Mouse (Mus musculus) midbrain, embryonic 14.5 days (tissue): ENCODE results near the gene Camk1d. TPM values are rescaled to one million over a fixed set of nuclear protein-coding genes. Genes with fewer than 3 reads are reported as not detected.
A peak's percentile ranks its signal among the peaks of the same experiment; 100 is the strongest.

Source experiments
- ATAC-seq: fragments of 200-750 bp; cut with Nextera tagmentation; 2 replicates; pipeline ENCODE4 v1.8.0; 2017; ENCODE audit warnings: moderate number of reproducible peaks, moderate library complexity; ENCODE audit not compliant: low FRiP score, low TSS enrichment
- DNase-seq: peaks from one replicate; pipeline ENCODE4 v3.0.0-alpha.2; 2015
- H3K27ac ChIP-seq: fragments of 300-500 bp; sonication (generic); replicated peaks from 2 replicates; pipeline ENCODE4 v1.5.1; 2014; ENCODE audit warnings: mild to moderate bottlenecking, low read depth, low read length, moderate library complexity
- H3K27me3 ChIP-seq: fragments of 300-500 bp; sonication (generic); 2 replicates; pipeline ENCODE4 v1.6.1; 2014; ENCODE audit warnings: low read length, control low read depth, mixed read lengths; ENCODE audit not compliant: control insufficient read depth, insufficient read depth
- H3K36me3 ChIP-seq: fragments of 300-500 bp; sonication (generic); 2 replicates; pipeline ENCODE4 v1.6.1; 2014; ENCODE audit warnings: low read length, control low read depth; ENCODE audit not compliant: control insufficient read depth, insufficient read depth
- H3K4me1 ChIP-seq: fragments of 300-500 bp; sonication (generic); 2 replicates; pipeline ENCODE4 v1.6.1; 2014; ENCODE audit warnings: mild to moderate bottlenecking, antibody characterized with exemption, low read length, control low read depth; ENCODE audit not compliant: control insufficient read depth, insufficient read depth
- H3K4me2 ChIP-seq: fragments of 300-500 bp; sonication (generic); 2 replicates; pipeline ENCODE4 v1.6.1; 2014; ENCODE audit warnings: mild to moderate bottlenecking, low read length, moderate library complexity
- H3K4me3 ChIP-seq: fragments of 300-500 bp; sonication (generic); replicated peaks from 2 replicates; pipeline ENCODE4 v1.5.1; 2014; ENCODE audit warnings: low read depth, low read length
- H3K9ac ChIP-seq: fragments of 300-500 bp; sonication (generic); replicated peaks from 2 replicates; pipeline ENCODE4 v1.6.1; 2014; ENCODE audit warnings: mild to moderate bottlenecking, low read length, moderate library complexity
- H3K9me3 ChIP-seq: fragments of 300-500 bp; sonication (generic); 2 replicates; pipeline ENCODE4 v1.6.1; 2016; ENCODE audit warnings: low read length, control low read depth, mixed read lengths; ENCODE audit not compliant: control insufficient read depth
- WGBS: fragments of 180-500 bp; shearing (Covaris S2); extraction: QIAGEN DNeasy Blood & Tissue Kit; methylation state at CpG from one replicate; pipeline ENCODE4 v1.1.7; 2014; 5-methylcytosine and 5-hydroxymethylcytosine counted together
- polyA plus RNA-seq: library from polyadenylated mRNA; unstranded; fragments of >200 nt; fragmentation: Nextera tagmentation; extraction: Ambion mirVana; gene quantifications from 2 replicates; pipeline ENCODE4 v1.2.1, GENCODE M21; 2014

Camk1d gene
- polyA plus RNA-seq, 1 experiment from 2014 or later, result 6.0 TPM

GRCm38 (mm10) chr2:5596882-5597281 is 117.4 kb downstream of the Camk1d start:
- Histone ChIP-seq H3K9me3 (no peaks in the 10 kb centered on the region), H3K27ac (peak overlapping the region; percentile 80), H3K9ac (no peak overlapping the region), H3K4me1 (peaks cover 23% of the 10 kb centered on the region; the same call in 1 of the 2 replicates), H3K4me2 (peak overlapping the region; percentile 33), H3K4me3 (no peak overlapping the region), H3K27me3 (no peaks in the 10 kb centered on the region), H3K36me3 (no peaks in the 10 kb centered on the region)
- DNase-seq, result peak; percentile 74
- peak; percentile 66; the same call in 1 of the 2 replicates for ATAC-seq
- 24% methylated on average over 12 of the region's 12 CpGs for WGBS

GRCm38 (mm10) chr2:5595356-5596191 is 118.7 kb downstream of the Camk1d start:
- Histone ChIP-seq H3K9ac (no peak overlapping the region), H3K36me3 (no peaks in the 10 kb centered on the region), H3K27ac (no peak overlapping the region), H3K4me1 (peaks cover 18% of the 10 kb centered on the region; the same call in 1 of the 2 replicates), H3K4me2 (no peak overlapping the region), H3K9me3 (no peaks in the 10 kb centered on the region), H3K27me3 (no peaks in the 10 kb centered on the region), H3K4me3 (no peak overlapping the region)
- ATAC-seq, result no peak
- no peak for DNase-seq
- 72% methylated on average over 8 of the region's 8 CpGs for WGBS

GRCm38 (mm10) chr2:5592461-5593136 is 121.7 kb downstream of the Camk1d start:
- H3K27ac ChIP-seq, result no peak overlapping the region
- WGBS, result 86% methylated on average over 6 of the region's 6 CpGs
- no peaks in the 10 kb centered on the region for H3K9me3 ChIP-seq
- no peak overlapping the region for H3K9ac ChIP-seq
- no peaks in the 10 kb centered on the region for H3K27me3 ChIP-seq
- no peaks in the 10 kb centered on the region for H3K36me3 ChIP-seq
- no peak overlapping the region for H3K4me2 ChIP-seq
- ATAC-seq (no peak), DNase-seq (no peak)
- H3K4me3 ChIP-seq, result no peak overlapping the region
- peaks cover 16% of the 10 kb centered on the region; the same call in 1 of the 2 replicates for H3K4me1 ChIP-seq

GRCm38 (mm10) chr2:5590074-5590473 is 124.2 kb downstream of the Camk1d start:
- H3K4me3 ChIP-seq, result no peak overlapping the region
- no peak overlapping the region for H3K4me2 ChIP-seq
- ATAC-seq, result no peak
- H3K27me3 ChIP-seq, result no peaks in the 10 kb centered on the region
- no peaks in the 10 kb centered on the region for H3K4me1 ChIP-seq
- H3K36me3 ChIP-seq, result no peaks in the 10 kb centered on the region
- no peak overlapping the region for H3K27ac ChIP-seq
- H3K9ac ChIP-seq, result no peak overlapping the region
- no peaks in the 10 kb centered on the region for H3K9me3 ChIP-seq
- WGBS, result 66% methylated on average over 5 of the region's 5 CpGs
- no peak for DNase-seq

- H3K4me2 ChIP-seq, result no peak overlapping the region
- H3K36me3 ChIP-seq, result no peaks in the 10 kb centered on the region
- no peak overlapping the region for H3K4me3 ChIP-seq
- WGBS, result 88% methylated on average over 5 of the region's 5 CpGs
- no peaks in the 10 kb centered on the region for H3K4me1 ChIP-seq
- no peaks in the 10 kb centered on the region for H3K27me3 ChIP-seq
- H3K9ac ChIP-seq, result no peak overlapping the region
- DNase-seq (no peak), ATAC-seq (no peak)
- H3K27ac ChIP-seq, result no peak overlapping the region
- H3K9me3 ChIP-seq, result no peaks in the 10 kb centered on the region
Observed at GRCm38 (mm10) chr2:5589163-5589562, 125.2 kb downstream of the Camk1d start.

GRCm38 (mm10) chr2:5588329-5588982 is 125.9 kb downstream of the Camk1d start:
- no peaks in the 10 kb centered on the region for H3K9me3 ChIP-seq
- no peaks in the 10 kb centered on the region for H3K27me3 ChIP-seq
- H3K36me3 ChIP-seq, result no peaks in the 10 kb centered on the region
- DNase-seq (no peak), ATAC-seq (no peak)
- H3K9ac ChIP-seq, result no peak overlapping the region
- no peaks in the 10 kb centered on the region for H3K4me1 ChIP-seq
- WGBS, result 93% methylated on average over 8 of the region's 8 CpGs
- no peak overlapping the region for H3K27ac ChIP-seq
- H3K4me2 ChIP-seq, result no peak overlapping the region
- no peak overlapping the region for H3K4me3 ChIP-seq

GRCm38 (mm10) chr2:5584318-5585027 is 129.8 kb downstream of the Camk1d start:
- Histone ChIP-seq H3K4me2 (no peak overlapping the region), H3K27me3 (no peaks in the 10 kb centered on the region), H3K9me3 (no peaks in the 10 kb centered on the region), H3K36me3 (no peaks in the 10 kb centered on the region), H3K9ac (no peak overlapping the region), H3K27ac (no peak overlapping the region), H3K4me1 (no peaks in the 10 kb centered on the region), H3K4me3 (no peak overlapping the region)
- peak; percentile 31 for DNase-seq
- 60% methylated on average over 6 of the region's 6 CpGs for WGBS
- no peak for ATAC-seq

- H3K9ac ChIP-seq, result no peak overlapping the region
- no peak overlapping the region for H3K4me2 ChIP-seq
- H3K27ac ChIP-seq, result no peak overlapping the region
- H3K27me3 ChIP-seq, result no peaks in the 10 kb centered on the region
- no peaks in the 10 kb centered on the region for H3K9me3 ChIP-seq
- no peak for DNase-seq
- H3K36me3 ChIP-seq, result no peaks in the 10 kb centered on the region
- no peak for ATAC-seq
- H3K4me1 ChIP-seq, result peaks cover 11% of the 10 kb centered on the region; the same call in 1 of the 2 replicates
- WGBS, result 66% methylated on average over 4 of the region's 4 CpGs
- no peak overlapping the region for H3K4me3 ChIP-seq
Observed at GRCm38 (mm10) chr2:5579391-5579790, 134.9 kb downstream of the Camk1d start.
